In the genomic region with DNA sequence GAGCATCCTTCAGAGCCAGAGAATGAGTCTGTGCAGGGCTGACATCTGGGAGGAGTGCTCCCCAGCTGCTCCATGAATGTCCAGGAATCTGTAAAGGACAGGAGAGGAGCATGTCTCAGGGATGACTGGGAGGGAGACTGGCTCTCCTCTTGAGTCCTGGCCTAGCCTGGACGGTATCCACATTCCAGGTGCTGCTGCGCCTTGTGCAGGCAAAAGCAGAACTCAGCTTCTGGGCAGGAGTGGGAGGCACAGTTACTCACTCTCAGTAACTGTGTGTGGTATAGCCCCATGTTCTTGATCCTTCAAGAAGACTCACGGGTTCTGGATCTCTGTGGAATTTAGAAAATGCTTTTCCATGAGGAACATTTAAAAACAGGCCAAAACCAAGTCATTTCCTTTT, we compare ENCODE assay signal across 12 mouse cellular contexts. TPM values are rescaled to one million over a fixed set of nuclear protein-coding genes. Genes with fewer than 3 reads are reported as not detected.
DNase-seq lines count a peak whose midpoint lies in the region; ATAC-seq and TF ChIP-seq lines count a peak whose summit lies in the region.
"Had no signal": no experiment of that assay in that cellular context is flagged by ENCODE, and none has a peak within 500 bp of the region (broad histone marks: within the 10 kb centered on the region; RNA-seq: fewer than 3 reads in every experiment).

No protein-coding gene starts in this region.

- no peak for TF ChIP-seq POLR2A in cerebellum, adult 2 months (IDR thresholded peaks at IDR 0.05; ENCODE audit: borderline replicate concordance, insufficient read depth, low read length)

- H3K4me1 ChIP-seq in cerebellum, adult 2 months (ENCODE audit: control insufficient read depth, insufficient read depth, low read length), result peaks cover 15% of the 10 kb centered on the region
- no peaks in the 10 kb centered on the region for H3K4me1 ChIP-seq in liver, postnatal 0 days (ENCODE audit: insufficient read depth)

- TF ChIP-seq CTCF in cerebellum, adult 2 months (IDR thresholded peaks at IDR 0.05; ENCODE audit: borderline replicate concordance, insufficient read depth, low read depth, low read length), result no peak
- no peak for TF ChIP-seq CTCF in left cerebral cortex, adult 2 months (IDR thresholded peaks at IDR 0.05)
- no peak for TF ChIP-seq CTCF in liver, postnatal 0 days (IDR thresholded peaks at IDR 0.05; ENCODE audit: low read depth)

- H3K27ac ChIP-seq in cerebellum, adult 2 months (ENCODE audit: insufficient read depth, low read length), result 0 out of 2 replicates have a peak overlapping the region, but pooled peaks have one; percentile 62
- H3K27ac ChIP-seq in left cerebral cortex, adult 2 months, result peak overlapping the region; percentile 47; the same call in 1 of the 2 replicates
- no peak overlapping the region for H3K27ac ChIP-seq in liver, postnatal 0 days (ENCODE audit: low read depth)

- intact Hi-C loops in left cerebral cortex, adult 2 months (cut with DNase I), result no loop called here
- intact Hi-C loops in left cerebral cortex, postnatal 4 days (cut with DNase I), result no loop called here

- H3K27me3 ChIP-seq in cerebellum, adult 2 months (ENCODE audit: control insufficient read depth, insufficient read depth, low read length), result no peaks in the 10 kb centered on the region
- H3K27me3 ChIP-seq in liver, postnatal 0 days (ENCODE audit: insufficient read depth, low read length), result no peaks in the 10 kb centered on the region

- H3K4me3 ChIP-seq in cerebellum, adult 2 months (replicated peaks; ENCODE audit: insufficient read depth, low read depth, low read length), result no peak overlapping the region
- H3K4me3 ChIP-seq in left cerebral cortex, adult 2 months, result no peak overlapping the region
- H3K4me3 ChIP-seq in liver, postnatal 0 days (ENCODE audit: low read depth, low read length), result no peak overlapping the region

- TF ChIP-seq EP300 in liver, postnatal 0 days (IDR thresholded peaks at IDR 0.05; ENCODE audit: low read depth), result no peak

- H3K9ac ChIP-seq in liver, postnatal 0 days (replicated peaks), result no peak overlapping the region
- H3K9ac ChIP-seq: forebrain, postnatal 0 days; lung, embryonic 14.5 days had no signal

- 0 out of 2 replicates have a peak, but pooled peaks have one; percentile 4 for ATAC-seq in megakaryocyte-erythroid progenitor cell, adult 5-6 weeks (replicated peaks; ENCODE audit: low FRiP score, low TSS enrichment, poor library complexity, severe bottlenecking)
- ATAC-seq in liver, postnatal 0 days, result no peak

- no peak overlapping the region for H3K4me2 ChIP-seq in liver, postnatal 0 days (ENCODE audit: low read depth, low read length)
- H3K4me2 ChIP-seq: heart, embryonic 11.5 days had no signal

- DNase-seq in cerebellum, adult 2 months, result no peak
- no peak for DNase-seq in cerebellum, adult 8-10 months
- no peak for DNase-seq in left cerebral cortex, adult 2 months (ENCODE audit: extremely low spot score in 1 of 2, low spot score in 2 of 2)
- DNase-seq in left cerebral cortex, adult 18-20 months (ENCODE audit: low spot score in 2 of 2), result no peak
- DNase-seq in brain, adult 2 months (ENCODE audit: low read depth, low spot score), result peak; percentile 56
- no peak for DNase-seq in liver, postnatal 0 days
- DNase-seq in left cerebral cortex, postnatal 4 days, result no peak
- DNase-seq: kidney, adult 11 months had no signal

- no peaks in the 10 kb centered on the region for H3K9me3 ChIP-seq in liver, postnatal 0 days (ENCODE audit: low read length)

- 81% methylated on average over 3 of the region's 3 CpGs for WGBS in cerebellum, adult 2 months
- 77% methylated on average over 3 of the region's 3 CpGs for WGBS in liver, postnatal 0 days (ENCODE audit: insufficient replicate concordance)

- peaks cover 27% of the 10 kb centered on the region for H3K36me3 ChIP-seq in liver, postnatal 0 days (replicated peaks; ENCODE audit: insufficient read depth, low read length)

RNA-seq across cellular contexts. Expression of a gene that starts 11.7 kb away (rescaled TPM):
- polyA plus RNA-seq in cerebellum, adult 2 months (2012; rRNA removed), result 37.6 and 39.9 TPM in 2 replicates
- total RNA-seq in left cerebral cortex, adult 2 months (2021), result 10 to 100 TPM; 25.4 to 26.1 TPM
- total RNA-seq in left cerebral cortex, adult 18-20 months (2021), result 10 to 100 TPM; 26.9 to 28.0 TPM
- total RNA-seq in megakaryocyte-erythroid progenitor cell, adult 5-6 weeks (2014; fragmentation: Nextera tagmentation), result 50.2 and 53.9 TPM in 2 replicates
- total RNA-seq in megakaryocyte-erythroid progenitor cell, adult 5-6 weeks (2017), result 19.8 and 23.7 TPM in 2 replicates
- 5.5 and 6.5 TPM in 2 replicates for polyA plus RNA-seq in liver, postnatal 0 days (2015; fragmentation: Nextera tagmentation; extraction: Ambion mirVana)
- total RNA-seq in left cerebral cortex, postnatal 4 days (2021), result 10 to 100 TPM; 47.3 to 49.0 TPM
